Comparison of ENCODE assay signal across 28 mouse cellular contexts in the genomic region with DNA sequence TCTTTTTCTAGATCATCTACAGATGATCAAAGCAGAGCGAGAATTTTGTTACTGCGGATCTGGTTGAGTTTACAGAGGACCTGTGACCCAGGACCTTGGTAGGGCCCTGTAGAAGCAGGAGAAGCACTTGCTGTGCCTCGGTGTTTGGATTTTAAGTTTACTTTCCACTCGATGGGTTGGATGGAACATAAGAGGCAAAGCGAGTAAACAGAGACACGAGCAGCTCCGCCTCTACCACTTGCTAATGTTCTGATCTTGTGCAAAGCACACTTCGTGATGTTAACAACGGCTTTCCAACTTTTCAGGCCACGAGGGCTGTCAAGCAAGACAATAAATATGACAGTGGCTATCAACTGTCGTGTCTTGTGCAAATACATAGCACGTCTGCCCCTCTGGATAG. TPM values are rescaled to one million over a fixed set of nuclear protein-coding genes. Genes with fewer than 3 reads are reported as not detected.
DNase-seq lines count a peak whose midpoint lies in the region; ATAC-seq and TF ChIP-seq lines count a peak whose summit lies in the region.
"Had no signal": no experiment of that assay in that cellular context is flagged by ENCODE, and none has a peak within 500 bp of the region (broad histone marks: within the 10 kb centered on the region; RNA-seq: fewer than 3 reads in every experiment).

No protein-coding gene starts in this region.

- no peak overlapping the region for H3K9ac ChIP-seq in liver, adult 2 months (ENCODE audit: low read depth, low read length)
- no peak overlapping the region for H3K9ac ChIP-seq in liver, embryonic 12.5 days
- no peak overlapping the region for H3K9ac ChIP-seq in lung, postnatal 0 days (replicated peaks; ENCODE audit: low read depth)
- H3K9ac ChIP-seq: embryonic facial prominence, embryonic 13.5 days; embryonic facial prominence, embryonic 15.5 days; forebrain, embryonic 12.5 days had no signal

- H3K4me2 ChIP-seq in liver, embryonic 12.5 days = no peak overlapping the region
- H3K4me2 ChIP-seq in lung, postnatal 0 days (replicated peaks; ENCODE audit: low read depth, low read length) = no peak overlapping the region
- H3K4me2 ChIP-seq: embryonic facial prominence, embryonic 13.5 days; embryonic facial prominence, embryonic 15.5 days; forebrain, embryonic 12.5 days had no signal

- TF ChIP-seq POLR2A in liver, adult 2 months (IDR thresholded peaks at IDR 0.05; ENCODE audit: extremely low read depth, insufficient read depth, low read length) = no peak

- H3K27me3 ChIP-seq in liver, adult 2 months (ENCODE audit: control insufficient read depth, insufficient read depth, low read length) = no peaks in the 10 kb centered on the region
- H3K27me3 ChIP-seq in liver, embryonic 12.5 days (replicated peaks) = peaks cover 26% of the 10 kb centered on the region
- peaks cover 35% of the 10 kb centered on the region; the same call in 1 of the 2 replicates for H3K27me3 ChIP-seq in lung, postnatal 0 days (replicated peaks; ENCODE audit: insufficient read depth, low read length)
- H3K27me3 ChIP-seq: CH12.LX; embryonic facial prominence, embryonic 13.5 days; embryonic facial prominence, embryonic 15.5 days; forebrain, embryonic 12.5 days; Patski had no signal

- H3K79me2 ChIP-seq in liver, adult 2 months (ENCODE audit: control insufficient read depth, insufficient read depth, low read length) = no peaks in the 10 kb centered on the region

- 48% methylated on average over 12 of the region's 12 CpGs for WGBS in liver, adult 2 months
- WGBS in liver, embryonic 12.5 days (ENCODE audit: insufficient replicate concordance) = 71% methylated on average over 12 of the region's 12 CpGs
- WGBS in lung, postnatal 0 days = 41% methylated on average over 12 of the region's 12 CpGs

- H3K36me3 ChIP-seq in liver, adult 2 months (ENCODE audit: control insufficient read depth, insufficient read depth, low read length) = no peaks in the 10 kb centered on the region
- H3K36me3 ChIP-seq in liver, embryonic 12.5 days = no peaks in the 10 kb centered on the region
- no peaks in the 10 kb centered on the region for H3K36me3 ChIP-seq in lung, postnatal 0 days (ENCODE audit: insufficient read depth, low read length)
- H3K36me3 ChIP-seq: embryonic facial prominence, embryonic 13.5 days; embryonic facial prominence, embryonic 15.5 days; forebrain, embryonic 10.5 days; forebrain, embryonic 12.5 days; G1E had no signal

- no peak overlapping the region for H3K27ac ChIP-seq in liver, adult 2 months (replicated peaks; ENCODE audit: insufficient read depth, low read depth, low read length)
- H3K27ac ChIP-seq in liver, embryonic 12.5 days = no peak overlapping the region
- H3K27ac ChIP-seq in lung, postnatal 0 days (ENCODE audit: low read length) = no peak overlapping the region
- H3K27ac ChIP-seq: embryonic facial prominence, embryonic 13.5 days; embryonic facial prominence, embryonic 15.5 days; forebrain, embryonic 10.5 days; forebrain, embryonic 12.5 days had no signal

- no peak overlapping the region for H3K4me3 ChIP-seq in liver, adult 2 months (ENCODE audit: insufficient read depth, low read depth, low read length)
- H3K4me3 ChIP-seq in liver, embryonic 12.5 days = no peak overlapping the region
- no peak overlapping the region for H3K4me3 ChIP-seq in lung, postnatal 0 days (ENCODE audit: low read depth, low read length)
- H3K4me3 ChIP-seq: embryonic facial prominence, embryonic 13.5 days; embryonic facial prominence, embryonic 15.5 days; erythroblast, embryonic 14.5 days; forebrain, embryonic 10.5 days; forebrain, embryonic 12.5 days had no signal

- DNase-seq in liver, adult 2 months (ENCODE audit: extremely low read depth, low read depth, low spot score) = peak; percentile 68
- DNase-seq in lung, adult 18-20 months = peak; percentile 36 to 53
- no peak for DNase-seq in lung, postnatal 10 days
- peak; percentile 61 for DNase-seq in lung, postnatal 0 days (ENCODE audit: low spot score)
- DNase-seq in lung, postnatal 14 days = no peak
- DNase-seq in lung, postnatal 36 days = peak; percentile 51
- DNase-seq: adrenal gland, adult 8-10 months; adrenal gland, postnatal 14 days; adrenal gland, postnatal 36 days; B cell, adult 2 months; cerebellum, adult 11-12 months; cerebellum, adult 8-10 months; cerebellum, adult 9-11 months; cerebellum, postnatal 14 days; cerebellum, postnatal 36 days; embryo, embryonic 11 days had no signal

- TF ChIP-seq CTCF in liver, adult 2 months (IDR thresholded peaks at IDR 0.05; ENCODE audit: low read depth, low read length) = no peak
- TF ChIP-seq CTCF in lung, postnatal 0 days (IDR thresholded peaks at IDR 0.05) = no peak

- H3K9me3 ChIP-seq in liver, embryonic 12.5 days (replicated peaks) = no peaks in the 10 kb centered on the region
- no peaks in the 10 kb centered on the region for H3K9me3 ChIP-seq in lung, postnatal 0 days (ENCODE audit: low read length)
- H3K9me3 ChIP-seq: embryonic facial prominence, embryonic 13.5 days; embryonic facial prominence, embryonic 15.5 days; forebrain, embryonic 10.5 days; forebrain, embryonic 12.5 days; G1E had no signal

- TF ChIP-seq EP300 in lung, postnatal 0 days (IDR thresholded peaks at IDR 0.05) = no peak

- ATAC-seq in liver, embryonic 12.5 days = no peak
- peak; percentile 42; the same call in 1 of the 2 replicates for ATAC-seq in lung, postnatal 0 days
- ATAC-seq: activated CD4-positive, CD25-positive, alpha-beta regulatory T cell, adult 4 months; CD4-positive, CD25-positive, alpha-beta regulatory T cell, adult 4 months; forebrain, embryonic 14.5 days; Patski had no signal

- peaks cover 18% of the 10 kb centered on the region for H3K4me1 ChIP-seq in liver, adult 2 months (ENCODE audit: control insufficient read depth, insufficient read depth, low read length)
- H3K4me1 ChIP-seq in liver, embryonic 12.5 days = peaks cover 19% of the 10 kb centered on the region
- 0 out of 2 replicates have a peak, but pooled peaks cover 3% of the 10 kb centered on the region for H3K4me1 ChIP-seq in lung, postnatal 0 days (ENCODE audit: insufficient read depth, low read depth, low read length)
- H3K4me1 ChIP-seq: embryonic facial prominence, embryonic 15.5 days had no signal

RNA-seq across cellular contexts. Expression of gene Pex26, which starts 20.9 kb away (rescaled TPM):
- 10.0 and 13.2 TPM in 2 replicates for total RNA-seq in liver, adult 2 months (2014; rRNA removed)
- polyA plus RNA-seq in liver, adult 2 months (2012; rRNA removed) = 20.4 and 23.5 TPM in 2 replicates
- polyA plus RNA-seq in liver, embryonic 12.5 days (2016; fragmentation: Nextera tagmentation; extraction: Ambion mirVana) = 5.3 and 5.5 TPM in 2 replicates
- polyA plus RNA-seq in lung, postnatal 0 days (2015; fragmentation: Nextera tagmentation; extraction: Ambion mirVana) = 5.9 and 6.2 TPM in 2 replicates

RNA-seq across cellular contexts. Expression of gene Mical3, which starts 31.8 kb away (rescaled TPM):
- total RNA-seq in liver, adult 2 months (2014; rRNA removed) = 5.8 and 9.0 TPM in 2 replicates
- 7.9 and 8.8 TPM in 2 replicates for polyA plus RNA-seq in liver, adult 2 months (2012; rRNA removed)
- polyA plus RNA-seq in liver, embryonic 12.5 days (2016; fragmentation: Nextera tagmentation; extraction: Ambion mirVana) = 12.8 and 13.7 TPM in 2 replicates
- 12.6 and 12.8 TPM in 2 replicates for polyA plus RNA-seq in lung, postnatal 0 days (2015; fragmentation: Nextera tagmentation; extraction: Ambion mirVana)

RNA-seq across cellular contexts. Expression of gene Tuba8, which starts 47.9 kb away (rescaled TPM):
- 0.55 and 1.9 TPM in 2 replicates for total RNA-seq in liver, adult 2 months (2014; rRNA removed)
- polyA plus RNA-seq in liver, adult 2 months (2012; rRNA removed) = 1.5 and 1.6 TPM in 2 replicates
- 7.2 and 8.4 TPM in 2 replicates for polyA plus RNA-seq in liver, embryonic 12.5 days (2016; fragmentation: Nextera tagmentation; extraction: Ambion mirVana)
- polyA plus RNA-seq in lung, postnatal 0 days (2015; fragmentation: Nextera tagmentation; extraction: Ambion mirVana) = 12.1 and 13.9 TPM in 2 replicates
- total RNA-seq: CH12.LX had no signal

Comparison
In these comparisons a context has a peak if more than half of its experiments do, and no peak if none do; other contexts are left out.
1. DNase-seq: peak in liver, adult 2 months (single experiment), lung, adult 18-20 months (2 of 2), lung, postnatal 0 days (single experiment) and lung, postnatal 36 days (single experiment); none in lung, postnatal 10 days (single experiment) and lung, postnatal 14 days (single experiment).